Mouse (Mus musculus) right cerebral cortex, postnatal 25 days (tissue): Measurements from ENCODE around the gene Anp32e.
"Not testable (repeated sequence)": the region's sequence is repeated elsewhere in the genome, so short reads cannot be mapped to it uniquely, and the experiment has no call there.

Experiments used
- DNase-seq: peaks from one replicate; pipeline ENCODE4 v3.0.0; 2022

Gene Anp32e

GRCm38 (mm10) chr3:95977587-95977986 lies 48.5 kb downstream of the Anp32e start:
- DNase-seq, result not testable (repeated sequence)

GRCm38 (mm10) chr3:95978265-95978664 lies 49.2 kb downstream of the Anp32e start:
- no peak for DNase-seq

GRCm38 (mm10) chr3:95980276-95980970 lies 51.4 kb downstream of the Anp32e start:
- no peak for DNase-seq

- DNase-seq, result no peak
Observed at GRCm38 (mm10) chr3:95982129-95982528, 53.1 kb downstream of the Anp32e start.

- peak; percentile 71 for DNase-seq
Observed at GRCm38 (mm10) chr3:95985209-95986000, 56.4 kb downstream of the Anp32e start.

- DNase-seq, result peak; percentile 65
Observed at GRCm38 (mm10) chr3:95986001-95986622, 57.1 kb downstream of the Anp32e start.

GRCm38 (mm10) chr3:95986984-95987383 lies 57.9 kb downstream of the Anp32e start:
- DNase-seq, result no peak

GRCm38 (mm10) chr3:95987386-95988110 lies 58.5 kb downstream of the Anp32e start:
- no peak for DNase-seq

- no peak for DNase-seq
Observed at GRCm38 (mm10) chr3:95988138-95988537, 59.1 kb downstream of the Anp32e start.

GRCm38 (mm10) chr3:95988969-95989368 lies 59.9 kb downstream of the Anp32e start:
- no peak for DNase-seq

GRCm38 (mm10) chr3:95990413-95990941 lies 61.4 kb downstream of the Anp32e start:
- no peak for DNase-seq

- DNase-seq, result no peak
Observed at GRCm38 (mm10) chr3:95992990-95993603, 64.1 kb downstream of the Anp32e start.

GRCm38 (mm10) chr3:95993881-95994280 lies 64.8 kb downstream of the Anp32e start:
- DNase-seq, result no peak

GRCm38 (mm10) chr3:95994381-95994846 lies 65.4 kb downstream of the Anp32e start:
- no peak for DNase-seq

GRCm38 (mm10) chr3:95994975-95995801 lies 66.1 kb downstream of the Anp32e start:
- no peak for DNase-seq

GRCm38 (mm10) chr3:95995802-95996428 lies 66.9 kb downstream of the Anp32e start, which contains the start of gene Plekho1:
Gene Plekho1 (minus strand): TSS chr3:95996001.
- DNase-seq, result peak; percentile 83

- DNase-seq, result no peak
Observed at GRCm38 (mm10) chr3:95996451-95997073, 67.5 kb downstream of the Anp32e start.
